Mouse (Mus musculus) midbrain, postnatal 0 days (tissue): ENCODE results near the gene Cab39. TPM values are rescaled to one million over a fixed set of nuclear protein-coding genes. Genes with fewer than 3 reads are reported as not detected.

ENCODE experiments used
- ATAC-seq: fragments of 200-750 bp; cut with Nextera tagmentation; 2 replicates; pipeline ENCODE4 v1.8.0; 2017; ENCODE audit warnings: moderate number of reproducible peaks, mild to moderate bottlenecking, moderate TSS enrichment, moderate library complexity; ENCODE audit not compliant: low FRiP score
- DNase-seq: peaks from one replicate; pipeline ENCODE4 v3.0.0-alpha.2; 2015; ENCODE audit warnings: low spot score
- H3K27ac ChIP-seq: fragments of 300-500 bp; sonication (generic); 2 replicates; pipeline ENCODE4 v1.5.1; 2014; ENCODE audit warnings: low read depth, mild to moderate bottlenecking, low read length, mixed read lengths
- H3K27me3 ChIP-seq: fragments of 300-500 bp; sonication (generic); 2 replicates; pipeline ENCODE4 v1.6.1; 2014; ENCODE audit warnings: low read length, control low read depth, mixed read lengths; ENCODE audit not compliant: insufficient read depth
- H3K36me3 ChIP-seq: fragments of 300-500 bp; sonication (generic); 2 replicates; pipeline ENCODE4 v1.6.1; 2014; ENCODE audit warnings: low read length, control low read depth, mixed read lengths; ENCODE audit not compliant: insufficient read depth
- H3K4me1 ChIP-seq: fragments of 300-500 bp; sonication (generic); 2 replicates; pipeline ENCODE4 v1.6.1; 2014; ENCODE audit warnings: mild to moderate bottlenecking, control low read depth, antibody characterized with exemption, low read length, mixed read lengths; ENCODE audit not compliant: insufficient read depth
- H3K4me2 ChIP-seq: fragments of 300-500 bp; sonication (generic); 2 replicates; pipeline ENCODE4 v1.6.1; 2014; ENCODE audit warnings: low read depth, mild to moderate bottlenecking, low read length, mixed read lengths; ENCODE audit not compliant: poor library complexity, severe bottlenecking
- H3K4me3 ChIP-seq: fragments of 300-500 bp; sonication (generic); 2 replicates; pipeline ENCODE4 v1.5.1; 2014; ENCODE audit warnings: low read depth, mild to moderate bottlenecking, low read length, moderate library complexity
- H3K9ac ChIP-seq: fragments of 300-500 bp; sonication (generic); replicated peaks from 2 replicates; pipeline ENCODE4 v1.6.1; 2014; ENCODE audit warnings: mild to moderate bottlenecking, low read length, moderate library complexity, mixed read lengths; ENCODE audit not compliant: poor library complexity, severe bottlenecking
- H3K9me3 ChIP-seq: fragments of 300-500 bp; sonication (generic); 2 replicates; pipeline ENCODE4 v1.6.1; 2016; ENCODE audit warnings: low read length, control low read depth
- CTCF ChIP-seq: IDR thresholded peaks from 2 replicates; pipeline ENCODE4 v1.5.1; 2016; ENCODE audit warnings: antibody characterized with exemption, mild to moderate bottlenecking
- WGBS: fragments of 180-500 bp; shearing (Covaris S2); extraction: QIAGEN DNeasy Blood & Tissue Kit; methylation state at CpG from one replicate; pipeline ENCODE4 v1.1.7; 2014; 5-methylcytosine and 5-hydroxymethylcytosine counted together
- microRNA-seq: library from miRNA; unstranded; fragments of <30 nt; microRNA quantifications from one replicate; pipeline ENCODE4, GENCODE M21; 2016; ENCODE audit warnings: borderline number of aligned reads
- polyA plus RNA-seq: library from polyadenylated mRNA; unstranded; fragments of >200 nt; fragmentation: Nextera tagmentation; extraction: Ambion mirVana; gene quantifications from 2 replicates; pipeline ENCODE4 v1.2.1, GENCODE M21; 2015
- total RNA-seq: library from RNA; depleted of rRNA; stranded (reverse); fragments of >200 nt; gene quantifications from 2 replicates; pipeline ENCODE4 v1.2.3, GENCODE M21; 2014; rRNA removed

Gene Cab39
- total and polyA plus RNA-seq, 2 experiments from 2014 or later, result 45.9 to 167 TPM

- ATAC-seq, result no peak
- Histone ChIP-seq H3K4me3 (no peak overlapping the region), H3K9me3 (no peaks in the 10 kb centered on the region), H3K4me1 (peaks cover 49% of the 10 kb centered on the region), H3K4me2 (no peak overlapping the region), H3K27me3 (no peaks in the 10 kb centered on the region), H3K36me3 (peaks cover 24% of the 10 kb centered on the region), H3K27ac (no peak overlapping the region; the same call in none of the 2 replicates), H3K9ac (0 out of 2 replicates have a peak overlapping the region, but pooled peaks have one; percentile 2)
- no peak for DNase-seq
- 53% methylated on average over 7 of the region's 7 CpGs for WGBS
- no peak for TF ChIP-seq CTCF
Measured at GRCm38 (mm10) chr1:85900521-85901333, 107.5 kb downstream of the Cab39 start.

Small RNA genes lying within 50 kb of the gene (microRNA-seq; reads per million reads assigned to microRNA genes)
- gene Gm25472 (not detected), gene Mir8096 (not detected)

Other genes with a start within 250 kb of the Cab39 start
- gene G530012D18Rik, start 217.8 kb upstream of the Cab39 start, total RNA-seq, result not detected in 2 replicates
- gene G530012D18Rik, start 217.8 kb upstream of the Cab39 start, polyA plus RNA-seq, result not detected in 2 replicates
- 1.0 and 1.2 TPM in 2 replicates for gene Sp110, start 194.6 kb upstream of the Cab39 start, total RNA-seq
- gene Sp110, start 194.6 kb upstream of the Cab39 start, polyA plus RNA-seq, result 0.37 and 0.89 TPM in 2 replicates
- gene Sp140, start 193.1 kb upstream of the Cab39 start, total RNA-seq, result 0.49 and 0.61 TPM in 2 replicates
- gene Sp140, start 193.1 kb upstream of the Cab39 start, polyA plus RNA-seq, result 0.38 and 0.49 TPM in 2 replicates
- gene Sp100, start 143.5 kb upstream of the Cab39 start, total RNA-seq, result 2.2 TPM in 1 of 2 replicates, not detected in the other
- 0.87 and 1.1 TPM in 2 replicates for gene Sp100, start 143.5 kb upstream of the Cab39 start, polyA plus RNA-seq
- gene A630001G21Rik, start 14.8 kb upstream of the Cab39 start, total RNA-seq, result 0.76 and 1.0 TPM in 2 replicates
- gene A630001G21Rik, start 14.8 kb upstream of the Cab39 start, polyA plus RNA-seq, result 0.31 and 0.56 TPM in 2 replicates
- gene Itm2c, start 100.8 kb downstream of the Cab39 start, total RNA-seq, result 312 and 376 TPM in 2 replicates
- gene Itm2c, start 100.8 kb downstream of the Cab39 start, polyA plus RNA-seq, result 293 and 297 TPM in 2 replicates
- 9.4 and 10.6 TPM in 2 replicates for gene 4933407L21Rik, start 135.0 kb downstream of the Cab39 start, total RNA-seq
- gene 4933407L21Rik, start 135.0 kb downstream of the Cab39 start, polyA plus RNA-seq, result 8.5 and 10.1 TPM in 2 replicates
- 0.22 TPM in 1 of 2 replicates, not detected in the other for gene Gpr55, start 167.6 kb downstream of the Cab39 start, total RNA-seq
- gene Gpr55, start 167.6 kb downstream of the Cab39 start, polyA plus RNA-seq, result 0.10 and 0.19 TPM in 2 replicates
- gene Spata3, start 223.4 kb downstream of the Cab39 start, total RNA-seq, result not detected in 2 replicates
- gene Spata3, start 223.4 kb downstream of the Cab39 start, polyA plus RNA-seq, result 0.91 and 1.4 TPM in 2 replicates